Mouse (Mus musculus): ENCODE data around the gene Nedd4.
"Not testable (repeated sequence)": the region's sequence is repeated elsewhere in the genome, so short reads cannot be mapped to it uniquely, and the experiment has no call there.

Gene Nedd4

GRCm38 (mm10) chr9:72661895-72662661 is at the start of gene Nedd4:
Nedd4 (plus strand) TSS chr9:72662346.
- peak; percentile 94 to 95 for DNase-seq

DNA sequence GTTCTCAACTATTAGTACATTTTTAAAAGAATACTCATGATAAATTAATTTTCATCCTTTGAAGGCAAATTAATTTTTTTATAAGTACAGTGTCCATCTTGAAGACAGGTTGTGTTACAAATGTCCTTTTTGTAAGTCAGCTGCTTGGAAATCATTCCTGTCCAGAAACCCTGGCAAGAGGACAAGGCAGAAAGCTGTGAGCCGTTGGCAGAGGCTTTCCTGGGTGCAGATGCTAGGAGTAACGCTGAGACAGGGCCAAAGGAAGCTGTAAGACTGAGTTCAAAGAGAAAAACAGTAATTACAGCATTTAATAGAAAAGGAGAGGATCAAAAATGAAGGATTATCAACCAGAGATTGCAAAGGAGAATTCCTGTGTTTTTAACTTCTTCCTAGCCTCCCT is 48.3 kb upstream of the Nedd4 start:
- DNase-seq = no peak

- DNase-seq = no peak
Observed at GRCm38 (mm10) chr9:72614786-72615480, 47.2 kb upstream of the Nedd4 start.

DNA sequence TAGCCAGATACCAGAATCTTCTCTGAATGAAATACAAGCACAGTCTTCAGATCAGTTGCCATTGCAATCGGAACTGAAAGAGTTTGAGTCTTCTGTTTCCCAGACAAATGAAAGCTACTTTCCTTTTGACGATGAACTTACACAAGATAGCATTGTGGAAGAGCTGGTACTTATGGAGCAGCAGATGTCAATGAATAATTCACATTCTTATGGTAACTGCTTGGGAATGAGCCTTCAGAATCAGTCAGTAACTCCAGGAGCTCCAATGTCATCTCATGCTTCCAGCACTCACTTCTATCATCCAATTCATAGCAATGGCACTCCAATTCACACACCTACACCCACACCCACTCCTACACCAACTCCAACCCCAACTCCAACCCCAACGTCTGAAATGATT is 44.1 kb upstream of the Nedd4 start:
- DNase-seq = no peak

- DNase-seq = no peak
Observed at GRCm38 (mm10) chr9:72623605-72624004, 38.5 kb upstream of the Nedd4 start.

GRCm38 (mm10) chr9:72627598-72627997 is 34.5 kb upstream of the Nedd4 start:
- no peak for DNase-seq

DNA sequence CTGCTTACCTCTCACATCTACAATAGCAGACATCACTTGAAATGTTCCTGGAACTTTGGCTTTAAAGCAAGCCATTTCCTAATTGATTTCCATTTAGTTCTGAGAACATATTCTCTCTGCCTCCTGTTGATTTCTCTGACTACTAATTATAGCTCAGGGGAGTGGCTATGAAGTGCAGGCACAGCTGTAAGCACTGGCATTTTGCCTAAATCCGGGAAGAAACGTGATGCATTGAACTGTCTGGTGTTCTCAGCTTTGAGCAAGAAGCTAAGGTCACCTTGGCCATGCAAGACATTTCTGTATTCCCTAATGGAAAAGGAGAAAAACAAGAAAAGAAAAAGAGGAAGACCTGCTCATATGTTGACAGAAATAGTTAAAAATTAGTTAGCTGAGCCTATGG is 33.6 kb upstream of the Nedd4 start:
- DNase-seq = peak in 1 of 2 experiments; percentile 46

DNA sequence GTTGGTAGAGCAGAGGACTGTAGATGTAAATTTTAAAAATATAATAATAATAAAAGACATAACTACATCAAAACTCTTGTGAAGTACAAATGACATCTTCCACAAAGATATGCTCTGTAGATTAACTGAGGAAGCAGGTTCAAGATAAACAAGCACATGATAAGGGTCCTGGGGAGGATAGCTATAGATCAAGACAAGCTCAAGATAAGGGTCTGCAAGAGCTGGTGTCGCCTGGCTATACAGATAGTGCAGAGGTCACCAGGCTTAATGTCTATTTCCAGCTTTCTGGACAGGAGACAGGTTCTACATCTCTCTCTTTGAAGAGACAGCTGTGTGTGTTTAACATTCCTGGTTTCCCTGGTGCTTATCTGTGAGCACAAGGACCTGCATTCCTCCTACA is 29.9 kb upstream of the Nedd4 start:
- no peak for DNase-seq

DNA sequence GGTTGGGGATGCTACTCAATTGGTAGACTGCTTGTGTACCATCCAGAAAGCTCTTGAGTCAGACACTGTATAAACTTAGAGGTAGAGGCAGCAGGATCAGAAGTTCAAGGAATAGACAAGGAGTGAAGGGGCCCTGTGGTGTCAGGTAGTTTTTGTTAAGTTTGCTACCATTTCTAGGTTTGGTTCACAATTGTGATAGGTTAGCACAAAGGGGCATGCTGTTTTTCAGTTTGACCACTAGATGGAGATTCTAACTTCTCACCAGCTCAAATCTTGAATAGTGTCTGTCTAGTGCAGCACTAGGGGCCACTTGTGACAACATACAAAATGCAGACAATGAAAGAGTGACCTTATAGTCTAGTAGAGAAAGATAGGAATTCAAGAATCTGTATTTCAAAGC is 27.0 kb upstream of the Nedd4 start:
- no peak for DNase-seq

DNA sequence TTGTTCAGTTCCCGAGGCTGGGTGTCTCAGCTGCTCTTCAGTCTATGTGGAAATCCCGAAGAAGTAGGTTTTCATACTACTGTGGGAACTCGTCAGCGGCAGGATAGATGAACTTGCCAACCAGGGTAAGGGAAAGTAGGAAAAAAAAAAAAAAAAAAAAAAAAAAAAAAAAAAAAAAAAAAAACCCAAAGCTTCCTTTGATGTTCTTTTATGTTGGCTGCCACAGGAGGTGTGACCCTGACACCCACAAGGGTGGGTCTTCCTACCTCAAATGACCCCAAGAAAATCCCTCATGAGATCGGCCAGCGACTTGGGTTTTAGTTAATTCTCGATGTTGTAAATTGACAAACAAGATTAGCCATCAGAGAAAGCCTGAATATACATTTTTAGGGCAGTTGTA is 25.6 kb upstream of the Nedd4 start:
- no peak for DNase-seq

DNA sequence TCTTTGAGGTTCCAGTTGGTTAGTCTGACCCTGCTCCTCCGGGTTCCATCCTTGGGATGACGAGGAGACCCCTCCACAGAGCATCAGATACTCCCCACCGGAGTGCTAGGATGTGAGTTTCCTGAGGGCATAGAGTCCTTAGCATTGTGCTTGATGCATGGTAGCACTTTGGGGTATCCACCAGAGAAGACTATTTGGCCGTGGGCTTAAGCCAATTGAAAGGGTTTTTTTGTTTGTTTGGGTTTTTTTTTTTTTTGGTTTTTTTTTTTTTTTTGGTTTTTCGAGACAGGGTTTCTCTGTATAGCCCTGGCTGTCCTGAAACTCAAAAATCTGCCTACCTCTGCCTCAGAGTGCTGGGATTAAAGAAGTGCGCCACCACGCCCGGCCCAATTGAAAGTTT is 24.9 kb upstream of the Nedd4 start:
- no peak for DNase-seq

DNA sequence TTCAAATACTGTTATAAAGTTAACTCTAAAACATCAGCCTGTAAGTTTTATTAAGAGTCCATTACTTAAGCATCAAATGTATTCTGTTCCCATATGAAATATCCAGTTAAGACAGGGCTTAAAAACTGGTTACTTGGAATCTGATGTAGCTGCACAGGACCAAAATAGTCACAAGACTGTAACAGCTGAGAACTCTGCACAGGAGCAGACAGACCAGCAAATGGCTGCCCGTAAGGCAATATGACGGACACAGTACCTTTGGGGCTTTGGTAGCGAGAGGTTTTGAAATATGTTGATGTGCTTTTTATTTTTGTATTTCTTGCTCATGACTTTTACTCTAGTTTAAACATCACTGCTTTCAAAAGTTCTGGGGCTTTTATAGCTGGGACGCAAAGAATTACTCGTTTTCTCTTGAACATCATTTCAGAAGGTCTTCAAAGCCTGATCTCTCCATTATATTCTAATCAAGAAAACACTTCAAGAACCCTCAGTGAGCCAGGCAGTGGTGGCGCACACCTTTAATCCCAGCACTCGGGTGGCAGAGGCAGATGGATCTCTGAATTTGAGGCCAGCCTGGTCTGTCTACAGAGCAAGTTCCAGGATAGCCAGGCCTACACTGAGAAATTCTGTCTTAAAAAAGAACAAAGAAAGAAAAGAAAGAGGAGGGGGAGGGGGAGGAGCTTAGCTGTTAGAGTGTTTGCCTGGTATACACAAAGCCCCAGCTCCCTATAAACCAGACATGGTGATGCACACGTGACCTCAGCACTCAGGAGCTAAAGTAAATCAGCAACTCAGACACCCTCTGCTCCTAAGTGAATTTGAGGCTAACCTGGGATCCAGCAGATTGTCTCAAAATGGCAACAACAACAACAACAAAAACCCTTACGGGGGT is 22.9 kb upstream of the Nedd4 start:
- peak in 1 of 2 experiments; percentile 34 for DNase-seq

DNA sequence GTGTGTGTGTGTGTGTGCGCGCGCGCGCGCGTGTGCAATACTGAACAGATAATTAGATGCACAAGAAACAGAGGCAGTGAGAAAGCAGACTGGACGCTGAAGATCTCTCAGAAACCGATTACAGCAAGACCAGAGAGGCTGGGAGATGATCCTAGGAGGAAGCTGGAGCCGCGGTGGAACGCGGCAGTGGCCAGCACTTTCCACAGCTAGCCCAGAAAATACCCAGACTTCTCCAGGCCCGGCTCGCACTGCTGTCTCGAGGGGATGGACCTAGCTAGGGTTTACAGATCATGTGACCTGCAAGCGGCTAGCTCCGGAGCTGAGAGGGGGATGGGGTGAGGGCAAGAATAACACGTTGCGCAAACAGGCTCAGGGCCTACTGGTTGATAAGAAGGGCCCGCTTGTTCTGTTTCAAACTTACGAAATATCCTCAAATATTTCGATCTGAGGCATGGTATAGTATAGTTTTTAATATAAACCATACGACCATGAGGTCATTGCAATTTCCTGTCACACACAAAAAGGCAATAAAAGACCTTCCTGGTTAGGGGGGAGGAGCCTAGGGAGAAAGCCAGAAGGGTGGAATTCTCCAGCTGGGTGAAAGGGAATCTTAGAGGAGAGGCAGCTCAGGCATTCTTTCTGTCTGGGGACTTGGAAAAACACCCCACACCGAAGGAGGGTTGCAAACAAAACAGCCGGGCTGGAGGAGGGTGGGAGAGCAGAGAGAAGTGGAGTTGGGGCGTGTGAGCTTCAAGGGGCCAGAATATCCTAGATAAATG is 22.1 kb upstream of the Nedd4 start:
- peak; percentile 92 to 95 for DNase-seq

- no peak for DNase-seq
Observed at GRCm38 (mm10) chr9:72640642-72641041, 21.5 kb upstream of the Nedd4 start.

DNA sequence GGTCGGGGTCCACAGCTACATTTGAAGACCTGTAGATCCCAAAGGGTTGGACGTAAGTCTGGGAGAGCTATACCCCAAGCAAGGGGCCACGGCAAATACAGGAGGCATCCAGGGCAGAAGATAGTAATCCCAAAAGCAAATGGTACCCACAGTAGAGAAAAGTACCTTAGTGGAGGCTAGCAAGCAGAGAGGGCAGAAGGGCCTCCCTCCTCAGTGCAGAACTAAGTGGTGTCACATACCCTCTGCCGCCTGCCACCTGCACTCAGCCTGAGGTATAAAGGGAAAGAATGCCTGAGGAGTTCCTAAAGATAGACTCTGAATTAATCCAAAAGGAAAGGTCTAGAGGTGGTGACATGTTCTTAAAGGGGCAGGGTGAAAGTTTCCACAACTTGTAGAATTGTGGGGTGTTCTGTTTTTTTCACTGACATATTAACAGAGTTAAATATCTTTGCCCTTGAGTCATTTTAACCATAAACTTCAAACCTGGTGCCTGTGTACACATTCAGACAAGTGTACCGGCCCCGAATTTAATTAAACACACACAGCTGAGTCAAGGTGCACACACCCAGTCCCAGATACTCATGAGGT is 21.0 kb upstream of the Nedd4 start:
- peak; percentile 27 to 44 for DNase-seq

DNA sequence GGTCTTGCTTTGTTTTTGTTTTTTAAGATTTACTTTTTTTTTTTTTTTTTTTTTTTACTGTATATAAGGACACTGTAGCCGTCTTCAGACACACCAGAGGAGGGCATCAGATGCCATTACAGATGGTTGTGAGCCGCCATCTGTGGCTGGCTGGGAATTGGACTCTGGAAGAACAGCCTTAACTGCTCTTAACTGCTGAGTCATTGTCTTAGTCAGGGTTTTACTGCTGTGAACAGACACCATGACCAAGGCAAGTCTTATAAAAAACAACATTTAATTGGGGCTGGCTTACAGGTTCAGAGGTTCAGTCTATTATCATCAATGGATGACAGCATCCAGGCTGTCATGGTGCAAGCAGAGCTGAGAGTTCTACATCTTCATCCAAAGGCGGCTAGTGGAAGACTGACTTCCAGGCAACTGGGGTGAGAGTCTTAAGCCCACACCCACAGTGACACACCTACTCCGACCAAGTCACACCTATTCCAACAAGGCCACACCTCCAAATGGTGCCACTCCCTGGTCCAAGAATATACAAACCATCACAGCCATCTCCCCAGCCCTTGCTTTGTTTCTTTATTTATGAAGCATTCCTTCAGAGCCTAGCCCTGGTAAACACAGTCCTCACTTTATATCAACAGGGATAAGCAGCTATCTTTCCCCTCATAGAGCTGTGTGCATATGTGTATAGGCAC is 19.2 kb upstream of the Nedd4 start:
- DNase-seq = not testable (repeated sequence)

DNA sequence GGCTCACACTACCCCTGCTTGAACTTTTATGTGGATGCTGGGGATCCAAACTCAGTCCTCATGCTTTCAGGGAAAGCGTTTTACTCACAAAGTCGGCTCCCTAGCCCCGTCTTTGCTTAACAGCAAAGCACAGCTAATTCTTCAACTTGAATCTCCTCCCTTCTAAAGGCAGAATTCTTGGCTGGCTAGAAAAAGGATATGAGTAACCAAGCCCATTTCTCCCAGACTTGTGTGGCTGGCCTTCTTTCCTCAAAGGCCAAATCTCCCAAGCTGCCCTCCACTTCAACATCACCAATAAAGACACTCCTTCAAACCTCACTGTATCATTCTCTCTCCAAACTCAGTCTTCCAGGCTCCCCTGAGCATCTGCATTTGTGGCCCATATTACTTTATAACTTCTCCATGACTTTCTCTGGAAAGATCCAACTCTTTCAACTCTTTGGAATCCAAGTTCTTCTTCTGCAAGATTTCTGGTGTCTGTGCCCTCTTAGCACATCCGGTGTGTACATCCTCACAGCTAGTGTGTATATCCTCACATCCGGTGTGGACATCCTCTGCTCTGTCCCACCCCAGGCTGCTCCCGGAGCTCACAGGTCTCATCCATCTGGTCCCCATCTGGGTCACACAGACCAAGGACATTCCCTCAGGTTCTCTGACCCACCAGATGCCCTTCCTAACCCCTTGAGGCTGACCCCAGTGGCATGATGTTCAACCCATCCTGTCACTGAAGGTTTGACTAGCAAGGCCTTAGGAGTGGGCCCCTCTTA is 18.3 kb upstream of the Nedd4 start:
- no peak for DNase-seq

- DNase-seq = no peak
Observed at GRCm38 (mm10) chr9:72644418-72645110, 17.6 kb upstream of the Nedd4 start.

GRCm38 (mm10) chr9:72649781-72650180 is 12.4 kb upstream of the Nedd4 start:
- DNase-seq = no peak

DNA sequence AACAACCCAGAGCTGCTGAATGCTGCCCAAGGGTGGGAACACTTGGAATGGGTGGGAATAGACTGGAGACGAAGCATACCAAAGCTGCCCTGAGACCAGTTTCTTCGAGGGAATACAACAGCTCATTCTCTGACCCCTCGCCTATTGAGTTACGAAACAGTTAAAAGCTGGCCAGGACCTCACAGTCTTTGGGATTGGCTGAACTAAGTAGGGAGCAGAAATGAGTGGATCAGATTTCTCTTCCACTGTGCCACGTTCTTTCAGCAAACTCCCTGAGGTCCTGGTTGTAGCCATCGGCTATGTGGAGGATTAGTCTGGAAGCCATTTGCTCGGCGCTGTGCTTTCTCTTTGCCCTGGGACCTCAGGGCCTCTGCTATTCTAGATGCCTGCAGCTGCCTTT is 9.2 kb upstream of the Nedd4 start:
- DNase-seq = peak in 1 of 2 experiments; percentile 42
